Comparison of ENCODE assay signal across 8 mouse cellular contexts in genomic region chr1:177702481-177703146, GRCm38 (mm10). TPM values are rescaled to one million over a fixed set of nuclear protein-coding genes. Genes with fewer than 3 reads are reported as not detected.
DNase-seq lines count a peak whose midpoint lies in the region; ATAC-seq lines count a peak whose summit lies in the region.

No protein-coding gene starts in this region.

- no peaks in the 10 kb centered on the region for H3K36me3 ChIP-seq in forebrain, embryonic 10.5 days (replicated peaks)
- H3K36me3 ChIP-seq in heart, embryonic 15.5 days = no peaks in the 10 kb centered on the region
- no peaks in the 10 kb centered on the region for H3K36me3 ChIP-seq in liver, embryonic 15.5 days (replicated peaks)
- H3K36me3 ChIP-seq in neural tube, embryonic 11.5 days (ENCODE audit: control insufficient read depth, insufficient read depth, low read length) = no peaks in the 10 kb centered on the region
- H3K36me3 ChIP-seq in stomach, embryonic 16.5 days (ENCODE audit: control insufficient read depth, insufficient read depth, low read length) = no peaks in the 10 kb centered on the region

- H3K4me1 ChIP-seq in brown adipose tissue, adult 24 weeks (ENCODE audit: control insufficient read depth, insufficient read depth, insufficient read length, low read length) = no peaks in the 10 kb centered on the region
- peaks cover 15% of the 10 kb centered on the region for H3K4me1 ChIP-seq in forebrain, embryonic 10.5 days
- peaks cover 3% of the 10 kb centered on the region; the same call in 1 of the 2 replicates for H3K4me1 ChIP-seq in heart, embryonic 15.5 days (replicated peaks)
- peaks cover 6% of the 10 kb centered on the region; the same call in 1 of the 2 replicates for H3K4me1 ChIP-seq in liver, embryonic 15.5 days (replicated peaks)
- H3K4me1 ChIP-seq in neural tube, embryonic 11.5 days (ENCODE audit: control insufficient read depth, insufficient read depth, low read length) = peaks cover 2% of the 10 kb centered on the region; the same call in 1 of the 2 replicates
- no peaks in the 10 kb centered on the region for H3K4me1 ChIP-seq in stomach, embryonic 16.5 days (ENCODE audit: control insufficient read depth, insufficient read depth, low read length)

- no peak overlapping the region for H3K27ac ChIP-seq in brown adipose tissue, adult 24 weeks (replicated peaks; ENCODE audit: low read depth, low read length)
- peak overlapping the region; percentile 83 for H3K27ac ChIP-seq in forebrain, embryonic 10.5 days
- H3K27ac ChIP-seq in heart, embryonic 15.5 days = no peak overlapping the region
- no peak overlapping the region for H3K27ac ChIP-seq in liver, embryonic 15.5 days (replicated peaks)
- no peak overlapping the region for H3K27ac ChIP-seq in neural tube, embryonic 11.5 days (ENCODE audit: low read depth, low read length)
- H3K27ac ChIP-seq in stomach, embryonic 16.5 days (ENCODE audit: low read length) = no peak overlapping the region

- peak; percentile 75 for ATAC-seq in heart, embryonic 15.5 days (replicated peaks; ENCODE audit: insufficient number of reproducible peaks, insufficient read depth, low FRiP score, low read depth)
- ATAC-seq in liver, embryonic 15.5 days (ENCODE audit: insufficient read depth) = peak; percentile 29; the same call in 1 of the 2 replicates
- ATAC-seq in neural tube, embryonic 11.5 days (ENCODE audit: insufficient read depth, low FRiP score, low TSS enrichment) = peak; percentile 77
- ATAC-seq in stomach, embryonic 16.5 days (ENCODE audit: insufficient read depth, low FRiP score) = peak; percentile 75; the same call in 1 of the 2 replicates

- DNase-seq in CD8-positive naive resting alpha-beta T cell, adult 2 months (ENCODE audit: low read depth in 2 of 2, low spot score in 2 of 2) = peak; percentile 51 to 68
- peak; percentile 80 for DNase-seq in forebrain, embryonic 10.5 days (ENCODE audit: extremely low spot score, low spot score)
- DNase-seq in kidney, postnatal 14 days = peak; percentile 79
- DNase-seq in neural tube, embryonic 11.5 days (ENCODE audit: low spot score) = peak; percentile 89

- H3K9me3 ChIP-seq in forebrain, embryonic 10.5 days = no peaks in the 10 kb centered on the region
- H3K9me3 ChIP-seq in heart, embryonic 15.5 days (replicated peaks) = no peaks in the 10 kb centered on the region
- H3K9me3 ChIP-seq in liver, embryonic 15.5 days (replicated peaks) = no peaks in the 10 kb centered on the region
- no peaks in the 10 kb centered on the region for H3K9me3 ChIP-seq in neural tube, embryonic 11.5 days (ENCODE audit: control insufficient read depth, low read length)
- no peaks in the 10 kb centered on the region for H3K9me3 ChIP-seq in stomach, embryonic 16.5 days (replicated peaks; ENCODE audit: control insufficient read depth, low read length)

- H3K27me3 ChIP-seq in forebrain, embryonic 10.5 days (ENCODE audit: poor library complexity, severe bottlenecking) = peaks cover 16% of the 10 kb centered on the region; the same call in 1 of the 2 replicates
- H3K27me3 ChIP-seq in heart, embryonic 15.5 days = no peaks in the 10 kb centered on the region
- no peaks in the 10 kb centered on the region for H3K27me3 ChIP-seq in liver, embryonic 15.5 days
- no peaks in the 10 kb centered on the region for H3K27me3 ChIP-seq in neural tube, embryonic 11.5 days (ENCODE audit: control insufficient read depth, insufficient read depth, low read length)
- no peaks in the 10 kb centered on the region for H3K27me3 ChIP-seq in stomach, embryonic 16.5 days (ENCODE audit: control insufficient read depth, insufficient read depth, low read length)

- H3K4me3 ChIP-seq in brown adipose tissue, adult 24 weeks (ENCODE audit: insufficient read depth, low read depth, low read length) = peak overlapping the region; percentile 41
- peak overlapping the region; percentile 55 for H3K4me3 ChIP-seq in forebrain, embryonic 10.5 days
- peak overlapping the region; percentile 59 for H3K4me3 ChIP-seq in heart, embryonic 15.5 days
- peak overlapping the region; percentile 48 for H3K4me3 ChIP-seq in liver, embryonic 15.5 days (replicated peaks)
- peak overlapping the region; percentile 33 for H3K4me3 ChIP-seq in neural tube, embryonic 11.5 days (ENCODE audit: low read depth, low read length)
- peak overlapping the region; percentile 51 for H3K4me3 ChIP-seq in stomach, embryonic 16.5 days (replicated peaks; ENCODE audit: low read length)

- H3K9ac ChIP-seq in heart, embryonic 15.5 days = peak overlapping the region; percentile 67
- H3K9ac ChIP-seq in liver, embryonic 15.5 days = peak overlapping the region; percentile 4; the same call in 1 of the 2 replicates
- peak overlapping the region; percentile 63 for H3K9ac ChIP-seq in neural tube, embryonic 11.5 days (ENCODE audit: low read length)
- H3K9ac ChIP-seq in stomach, embryonic 16.5 days (ENCODE audit: low read length) = peak overlapping the region; percentile 75

- H3K4me2 ChIP-seq in heart, embryonic 15.5 days = peak overlapping the region; percentile 96
- H3K4me2 ChIP-seq in liver, embryonic 15.5 days = peak overlapping the region; percentile 71
- H3K4me2 ChIP-seq in neural tube, embryonic 11.5 days (ENCODE audit: low read depth) = peak overlapping the region; percentile 78
- peak overlapping the region; percentile 90 for H3K4me2 ChIP-seq in stomach, embryonic 16.5 days (ENCODE audit: low read depth, low read length)

- 2% methylated on average over 15 of the region's 15 CpGs for WGBS in forebrain, embryonic 10.5 days
- 2% methylated on average over 15 of the region's 15 CpGs for WGBS in heart, embryonic 15.5 days
- 1% methylated on average over 15 of the region's 15 CpGs for WGBS in liver, embryonic 15.5 days (ENCODE audit: insufficient replicate concordance)
- 2% methylated on average over 15 of the region's 15 CpGs for WGBS in neural tube, embryonic 11.5 days
- 2% methylated on average over 15 of the region's 15 CpGs for WGBS in stomach, embryonic 16.5 days

RNA-seq across cellular contexts. Expression of gene 1700016C15Rik, which starts 27.0 kb away (rescaled TPM):
- not detected in 2 replicates for polyA plus RNA-seq in brown adipose tissue, adult 24 weeks (2012; ENCODE audit: insufficient read depth, insufficient read length, missing spikeins)
- not detected in 2 replicates for polyA plus RNA-seq in forebrain, embryonic 10.5 days (2016; fragmentation: Nextera tagmentation; extraction: Ambion mirVana)
- polyA plus RNA-seq in heart, embryonic 15.5 days (2015; fragmentation: Nextera tagmentation; extraction: Ambion mirVana) = not detected in 2 replicates
- polyA plus RNA-seq in liver, embryonic 15.5 days (2015; fragmentation: Nextera tagmentation; extraction: Ambion mirVana) = not detected in 2 replicates
- not detected in 2 replicates for polyA plus RNA-seq in neural tube, embryonic 11.5 days (2014; fragmentation: Nextera tagmentation; extraction: Ambion mirVana)
- 0.25 and 0.52 TPM in 2 replicates for polyA plus RNA-seq in stomach, embryonic 16.5 days (2015; fragmentation: Nextera tagmentation; extraction: Ambion mirVana)

Comparison
In these comparisons a context has a peak if more than half of its experiments do, and no peak if none do; other contexts are left out.
1. H3K9ac ChIP-seq: peak in every context shown above with its lines; median percentile 75 in stomach, embryonic 16.5 days; 67 in heart, embryonic 15.5 days; 63 in neural tube, embryonic 11.5 days; 4 in liver, embryonic 15.5 days.